ENCODE assay signal across 25 mouse cellular contexts in the genomic region with DNA sequence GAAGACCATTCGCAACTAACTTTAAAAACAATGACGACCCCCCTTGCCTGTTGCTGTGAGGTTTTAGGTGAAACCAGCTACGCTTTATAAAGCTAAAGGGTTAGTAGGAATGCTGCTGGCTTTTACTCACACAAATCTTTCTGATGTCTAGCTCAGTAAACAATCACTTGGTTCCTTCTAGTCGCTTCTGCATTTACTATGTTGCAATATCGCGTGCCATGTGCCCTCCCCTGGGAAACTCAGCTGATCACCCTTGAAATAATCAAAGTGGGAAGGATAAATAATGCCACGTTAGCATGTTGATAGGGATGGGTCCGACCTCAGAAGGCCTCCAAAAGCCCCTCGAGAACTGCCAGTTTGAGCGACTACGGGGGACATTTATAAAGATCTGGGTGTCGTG. TPM values are rescaled to one million over a fixed set of nuclear protein-coding genes. Genes with fewer than 3 reads are reported as not detected.
DNase-seq lines count a peak whose midpoint lies in the region; ATAC-seq and TF ChIP-seq lines count a peak whose summit lies in the region.
"Had no signal": no experiment of that assay in that cellular context is flagged by ENCODE, and none has a peak within 500 bp of the region (broad histone marks: within the 10 kb centered on the region; RNA-seq: fewer than 3 reads in every experiment).

No protein-coding gene starts in this region.

- no peak for TF ChIP-seq CTCF in cerebellum, adult 2 months (IDR thresholded peaks at IDR 0.05; ENCODE audit: borderline replicate concordance, insufficient read depth, low read depth, low read length)
- no peak for TF ChIP-seq CTCF in hindbrain, postnatal 0 days (IDR thresholded peaks at IDR 0.05; ENCODE audit: low read depth)

- H3K27me3 ChIP-seq in cerebellum, adult 2 months (ENCODE audit: control insufficient read depth, insufficient read depth, low read length): no peaks in the 10 kb centered on the region
- no peaks in the 10 kb centered on the region for H3K27me3 ChIP-seq in hindbrain, postnatal 0 days (ENCODE audit: insufficient read depth, low read length)
- no peaks in the 10 kb centered on the region for H3K27me3 ChIP-seq in hindbrain, embryonic 16.5 days (replicated peaks; ENCODE audit: control insufficient read depth, insufficient read depth, low read length)
- peaks cover 51% of the 10 kb centered on the region for H3K27me3 ChIP-seq in midbrain, embryonic 10.5 days (ENCODE audit: low read depth, poor library complexity, severe bottlenecking)
- H3K27me3 ChIP-seq in midbrain, embryonic 16.5 days (ENCODE audit: control insufficient read depth, insufficient read depth, low read depth, low read length): no peaks in the 10 kb centered on the region
- peaks cover 35% of the 10 kb centered on the region for H3K27me3 ChIP-seq in heart, embryonic 11.5 days (ENCODE audit: control insufficient read depth, insufficient read depth, low read length)
- H3K27me3 ChIP-seq: midbrain, embryonic 15.5 days had no signal

- H3K9ac ChIP-seq in hindbrain, postnatal 0 days (replicated peaks; ENCODE audit: low read length): no peak overlapping the region
- H3K9ac ChIP-seq in hindbrain, embryonic 16.5 days (ENCODE audit: low read depth, low read length): no peak overlapping the region
- H3K9ac ChIP-seq in midbrain, embryonic 16.5 days (ENCODE audit: low read depth, low read length): no peak overlapping the region
- no peak overlapping the region for H3K9ac ChIP-seq in heart, embryonic 11.5 days (ENCODE audit: low read depth, low read length)
- H3K9ac ChIP-seq: heart, embryonic 12.5 days; intestine, embryonic 15.5 days; midbrain, embryonic 15.5 days had no signal

- H3K4me3 ChIP-seq in cerebellum, adult 2 months (replicated peaks; ENCODE audit: insufficient read depth, low read depth, low read length): no peak overlapping the region
- H3K4me3 ChIP-seq in hindbrain, postnatal 0 days (ENCODE audit: low read length): no peak overlapping the region
- H3K4me3 ChIP-seq in hindbrain, embryonic 16.5 days (ENCODE audit: low read length): no peak overlapping the region
- no peak overlapping the region for H3K4me3 ChIP-seq in midbrain, embryonic 10.5 days
- H3K4me3 ChIP-seq in midbrain, embryonic 16.5 days (ENCODE audit: low read depth, low read length): no peak overlapping the region
- H3K4me3 ChIP-seq in heart, embryonic 11.5 days (ENCODE audit: low read depth, low read length): no peak overlapping the region
- H3K4me3 ChIP-seq: embryonic facial prominence, embryonic 10.5 days; heart, embryonic 12.5 days; intestine, embryonic 15.5 days; midbrain, embryonic 15.5 days had no signal

- no peak for TF ChIP-seq POLR2A in cerebellum, adult 2 months (IDR thresholded peaks at IDR 0.05; ENCODE audit: borderline replicate concordance, insufficient read depth, low read length)

- no peak overlapping the region for H3K4me2 ChIP-seq in hindbrain, postnatal 0 days (ENCODE audit: low read depth, low read length)
- H3K4me2 ChIP-seq in hindbrain, embryonic 16.5 days (ENCODE audit: low read length): no peak overlapping the region
- H3K4me2 ChIP-seq in midbrain, embryonic 16.5 days (ENCODE audit: low read length): no peak overlapping the region
- H3K4me2 ChIP-seq in heart, embryonic 11.5 days: no peak overlapping the region
- H3K4me2 ChIP-seq: heart, embryonic 12.5 days; intestine, embryonic 15.5 days; midbrain, embryonic 15.5 days had no signal

- ATAC-seq in hindbrain, postnatal 0 days: no peak
- no peak for ATAC-seq in hindbrain, embryonic 16.5 days
- no peak for ATAC-seq in midbrain, embryonic 16.5 days
- no peak for ATAC-seq in heart, embryonic 11.5 days (replicated peaks; ENCODE audit: insufficient number of reproducible peaks, low FRiP score, low TSS enrichment)
- ATAC-seq: activated CD4-positive, CD25-positive, alpha-beta regulatory T cell, adult 4 months; intestine, embryonic 15.5 days; midbrain, embryonic 15.5 days had no signal

- 0 out of 2 replicates have a peak overlapping the region, but pooled peaks have one; percentile 34 for H3K27ac ChIP-seq in cerebellum, adult 2 months (ENCODE audit: insufficient read depth, low read length)
- peak overlapping the region; percentile 82; the same call in 1 of the 2 replicates for H3K27ac ChIP-seq in hindbrain, postnatal 0 days
- H3K27ac ChIP-seq in hindbrain, embryonic 16.5 days (ENCODE audit: low read depth, low read length): no peak overlapping the region
- peak overlapping the region; percentile 98 for H3K27ac ChIP-seq in midbrain, embryonic 10.5 days (replicated peaks)
- no peak overlapping the region for H3K27ac ChIP-seq in midbrain, embryonic 16.5 days (ENCODE audit: low read length)
- no peak overlapping the region for H3K27ac ChIP-seq in heart, embryonic 11.5 days (ENCODE audit: low read depth, low read length)
- H3K27ac ChIP-seq: embryonic facial prominence, embryonic 10.5 days; intestine, embryonic 15.5 days; midbrain, embryonic 15.5 days; stomach, postnatal 0 days had no signal

- peaks cover 3% of the 10 kb centered on the region; the same call in 1 of the 2 replicates for H3K4me1 ChIP-seq in cerebellum, adult 2 months (ENCODE audit: control insufficient read depth, insufficient read depth, low read length)
- peaks cover 9% of the 10 kb centered on the region for H3K4me1 ChIP-seq in hindbrain, postnatal 0 days (ENCODE audit: insufficient read depth, low read length)
- peaks cover 7% of the 10 kb centered on the region for H3K4me1 ChIP-seq in hindbrain, embryonic 16.5 days (ENCODE audit: control insufficient read depth, insufficient read depth, low read depth, low read length)
- peaks cover 66% of the 10 kb centered on the region for H3K4me1 ChIP-seq in midbrain, embryonic 10.5 days
- H3K4me1 ChIP-seq in midbrain, embryonic 16.5 days (ENCODE audit: control insufficient read depth, insufficient read depth, low read length): peaks cover 10% of the 10 kb centered on the region
- H3K4me1 ChIP-seq in heart, embryonic 11.5 days (ENCODE audit: control insufficient read depth, insufficient read depth, low read length): peaks cover 9% of the 10 kb centered on the region
- H3K4me1 ChIP-seq: intestine, embryonic 15.5 days had no signal

- H3K36me3 ChIP-seq in hindbrain, postnatal 0 days (ENCODE audit: insufficient read depth, low read length): no peaks in the 10 kb centered on the region
- no peaks in the 10 kb centered on the region for H3K36me3 ChIP-seq in hindbrain, embryonic 16.5 days (ENCODE audit: control insufficient read depth, insufficient read depth, low read length)
- H3K36me3 ChIP-seq in midbrain, embryonic 10.5 days: no peaks in the 10 kb centered on the region
- H3K36me3 ChIP-seq in midbrain, embryonic 16.5 days (ENCODE audit: control insufficient read depth, insufficient read depth, low read length): no peaks in the 10 kb centered on the region
- no peaks in the 10 kb centered on the region for H3K36me3 ChIP-seq in heart, embryonic 11.5 days (ENCODE audit: control insufficient read depth, insufficient read depth, low read length)
- H3K36me3 ChIP-seq: embryonic facial prominence, embryonic 10.5 days; heart, embryonic 12.5 days; intestine, embryonic 15.5 days; midbrain, embryonic 15.5 days had no signal

- no peaks in the 10 kb centered on the region for H3K9me3 ChIP-seq in hindbrain, postnatal 0 days (ENCODE audit: low read length)
- H3K9me3 ChIP-seq in hindbrain, embryonic 16.5 days (ENCODE audit: control insufficient read depth, low read length): no peaks in the 10 kb centered on the region
- no peaks in the 10 kb centered on the region for H3K9me3 ChIP-seq in midbrain, embryonic 10.5 days (replicated peaks)
- no peaks in the 10 kb centered on the region for H3K9me3 ChIP-seq in midbrain, embryonic 16.5 days (replicated peaks; ENCODE audit: control insufficient read depth, low read length, poor library complexity, severe bottlenecking)
- no peaks in the 10 kb centered on the region for H3K9me3 ChIP-seq in heart, embryonic 11.5 days (replicated peaks; ENCODE audit: control insufficient read depth, low read length)
- H3K9me3 ChIP-seq: embryonic facial prominence, embryonic 10.5 days; heart, embryonic 12.5 days; intestine, embryonic 15.5 days; midbrain, embryonic 15.5 days had no signal

- WGBS in cerebellum, adult 2 months: 86% methylated on average over 12 of the region's 12 CpGs
- WGBS in hindbrain, postnatal 0 days: 86% methylated on average over 12 of the region's 12 CpGs
- WGBS in hindbrain, embryonic 16.5 days: 85% methylated on average over 12 of the region's 12 CpGs
- 91% methylated on average over 12 of the region's 12 CpGs for WGBS in midbrain, embryonic 10.5 days
- WGBS in midbrain, embryonic 16.5 days: 92% methylated on average over 12 of the region's 12 CpGs
- 82% methylated on average over 12 of the region's 12 CpGs for WGBS in heart, embryonic 11.5 days (ENCODE audit: insufficient replicate concordance)

- DNase-seq in cerebellum, adult 2 months: no peak
- DNase-seq in cerebellum, postnatal 14 days: no peak
- DNase-seq in hindbrain, postnatal 0 days (ENCODE audit: low spot score): no peak
- DNase-seq in midbrain, embryonic 10.5 days (ENCODE audit: low spot score): no peak
- no peak for DNase-seq in frontal cortex, postnatal 10 days (ENCODE audit: low spot score in 2 of 2)
- DNase-seq: adrenal gland, postnatal 10 days; cerebellum, adult 8-10 months; gastrocnemius, postnatal 10 days; heart, adult 11 months; heart, postnatal 10 days; lung, postnatal 10 days; thymus, adult 2 months; thymus, postnatal 4 days had no signal

RNA-seq across cellular contexts. Expression of a gene that starts 6.4 kb away (rescaled TPM):
- 141 and 174 TPM in 2 replicates for polyA plus RNA-seq in cerebellum, adult 2 months (2012; rRNA removed)
- 8.6 and 10.0 TPM in 2 replicates for total RNA-seq in hindbrain, postnatal 0 days (2014; rRNA removed)
- 5.4 and 5.6 TPM in 2 replicates for polyA plus RNA-seq in hindbrain, postnatal 0 days (2015; fragmentation: Nextera tagmentation; extraction: Ambion mirVana)
- polyA plus RNA-seq in hindbrain, embryonic 16.5 days (2015; fragmentation: Nextera tagmentation; extraction: Ambion mirVana): 3.5 and 3.9 TPM in 2 replicates
- 0.46 and 0.75 TPM in 2 replicates for polyA plus RNA-seq in midbrain, embryonic 10.5 days (2016; fragmentation: Nextera tagmentation; extraction: Ambion mirVana)
- 1.5 and 2.5 TPM in 2 replicates for polyA plus RNA-seq in midbrain, embryonic 16.5 days (2015; fragmentation: Nextera tagmentation; extraction: Ambion mirVana)
- 0.09 TPM in 1 of 2 replicates, not detected in the other for polyA plus RNA-seq in heart, embryonic 11.5 days (2014; fragmentation: Nextera tagmentation; extraction: Ambion mirVana)
- polyA plus RNA-seq: heart, embryonic 12.5 days had no signal

RNA-seq across cellular contexts. Expression of a gene that starts 18.3 kb away (rescaled TPM):
- 116 and 130 TPM in 2 replicates for polyA plus RNA-seq in cerebellum, adult 2 months (2012; rRNA removed)
- 8.0 and 9.8 TPM in 2 replicates for total RNA-seq in hindbrain, postnatal 0 days (2014; rRNA removed)
- polyA plus RNA-seq in hindbrain, postnatal 0 days (2015; fragmentation: Nextera tagmentation; extraction: Ambion mirVana): 3.6 and 4.2 TPM in 2 replicates
- polyA plus RNA-seq in hindbrain, embryonic 16.5 days (2015; fragmentation: Nextera tagmentation; extraction: Ambion mirVana): 4.9 and 5.6 TPM in 2 replicates
- 0.23 and 0.61 TPM in 2 replicates for polyA plus RNA-seq in midbrain, embryonic 10.5 days (2016; fragmentation: Nextera tagmentation; extraction: Ambion mirVana)
- 7.7 and 7.8 TPM in 2 replicates for polyA plus RNA-seq in midbrain, embryonic 16.5 days (2015; fragmentation: Nextera tagmentation; extraction: Ambion mirVana)
- 0.59 and 0.77 TPM in 2 replicates for polyA plus RNA-seq in heart, embryonic 11.5 days (2014; fragmentation: Nextera tagmentation; extraction: Ambion mirVana)
- total RNA-seq: common myeloid progenitor, adult 5-6 weeks; heart, postnatal 10 days; megakaryocyte-erythroid progenitor cell, adult 5-6 weeks had no signal
- polyA plus RNA-seq: heart, embryonic 12.5 days; intestine, embryonic 15.5 days; kidney, embryonic 14.5 days had no signal

RNA-seq across cellular contexts. Expression of a gene that starts 29.0 kb away (rescaled TPM):
- 7.5 and 7.9 TPM in 2 replicates for polyA plus RNA-seq in cerebellum, adult 2 months (2012; rRNA removed)
- 12.2 and 14.7 TPM in 2 replicates for total RNA-seq in hindbrain, postnatal 0 days (2014; rRNA removed)
- polyA plus RNA-seq in hindbrain, postnatal 0 days (2015; fragmentation: Nextera tagmentation; extraction: Ambion mirVana): 2.7 and 3.0 TPM in 2 replicates
- polyA plus RNA-seq in hindbrain, embryonic 16.5 days (2015; fragmentation: Nextera tagmentation; extraction: Ambion mirVana): 3.1 and 3.9 TPM in 2 replicates
- polyA plus RNA-seq in midbrain, embryonic 10.5 days (2016; fragmentation: Nextera tagmentation; extraction: Ambion mirVana): 9.3 and 9.9 TPM in 2 replicates
- polyA plus RNA-seq in midbrain, embryonic 16.5 days (2015; fragmentation: Nextera tagmentation; extraction: Ambion mirVana): 3.4 and 3.5 TPM in 2 replicates
- 8.8 and 9.8 TPM in 2 replicates for polyA plus RNA-seq in heart, embryonic 11.5 days (2014; fragmentation: Nextera tagmentation; extraction: Ambion mirVana)

RNA-seq across cellular contexts. Expression of a gene that starts 49.5 kb away (rescaled TPM):
- 535 and 584 TPM in 2 replicates for polyA plus RNA-seq in cerebellum, adult 2 months (2012; rRNA removed)
- total RNA-seq in hindbrain, postnatal 0 days (2014; rRNA removed): 546 and 572 TPM in 2 replicates
- polyA plus RNA-seq in hindbrain, postnatal 0 days (2015; fragmentation: Nextera tagmentation; extraction: Ambion mirVana): 119 and 123 TPM in 2 replicates
- 96.7 and 102 TPM in 2 replicates for polyA plus RNA-seq in hindbrain, embryonic 16.5 days (2015; fragmentation: Nextera tagmentation; extraction: Ambion mirVana)
- 3.0 and 4.3 TPM in 2 replicates for polyA plus RNA-seq in midbrain, embryonic 10.5 days (2016; fragmentation: Nextera tagmentation; extraction: Ambion mirVana)
- polyA plus RNA-seq in midbrain, embryonic 16.5 days (2015; fragmentation: Nextera tagmentation; extraction: Ambion mirVana): 53.2 and 69.0 TPM in 2 replicates
- polyA plus RNA-seq in heart, embryonic 11.5 days (2014; fragmentation: Nextera tagmentation; extraction: Ambion mirVana): 4.7 and 7.0 TPM in 2 replicates
- total RNA-seq: common myeloid progenitor, adult 5-6 weeks; megakaryocyte-erythroid progenitor cell, adult 5-6 weeks had no signal

Comparison
In these comparisons a context has a peak if more than half of its experiments do, and no peak if none do; other contexts are left out.
1. H3K27ac ChIP-seq: peak in cerebellum, adult 2 months (single experiment), hindbrain, postnatal 0 days (single experiment) and midbrain, embryonic 10.5 days (single experiment); none in hindbrain, embryonic 16.5 days (single experiment), midbrain, embryonic 16.5 days (single experiment) and heart, embryonic 11.5 days (single experiment).
2. RNA of a gene that starts 6.4 kb away (polyA plus RNA-seq): 141 to 174 TPM in cerebellum, adult 2 months; 5.4 to 5.6 TPM in hindbrain, postnatal 0 days, 3.5 to 3.9 TPM in hindbrain, embryonic 16.5 days, 1.5 to 2.5 TPM in midbrain, embryonic 16.5 days, 0.46 to 0.75 TPM in midbrain, embryonic 10.5 days and 0.09 TPM in heart, embryonic 11.5 days; every median in the first group is over 10 times any median in the second.
3. RNA of a gene that starts 18.3 kb away (polyA plus RNA-seq): 116 to 130 TPM in cerebellum, adult 2 months; 7.7 to 7.8 TPM in midbrain, embryonic 16.5 days, 4.9 to 5.6 TPM in hindbrain, embryonic 16.5 days, 3.6 to 4.2 TPM in hindbrain, postnatal 0 days, 0.59 to 0.77 TPM in heart, embryonic 11.5 days and 0.23 to 0.61 TPM in midbrain, embryonic 10.5 days; every median in the first group is over 10 times any median in the second.